Mouse (Mus musculus) G1E-ER4 (cell line): ENCODE results near the gene Dhdds. TPM values are rescaled to one million over a fixed set of nuclear protein-coding genes. Genes with fewer than 3 reads are reported as not detected.

Source experiments
- GATA1 ChIP-seq: IDR thresholded peaks from one replicate; pipeline ENCODE4 v1.8.0; 2012; ENCODE audit warnings: low read length, inconsistent platforms
- polyA plus RNA-seq: library from polyadenylated mRNA; stranded (reverse); fragments of >175 nt; gene quantifications from 2 replicates; pipeline ENCODE4 v1.2.3, GENCODE M21; 2012

Dhdds gene
- polyA plus RNA-seq, 1 experiment: 27.2 TPM

DNA sequence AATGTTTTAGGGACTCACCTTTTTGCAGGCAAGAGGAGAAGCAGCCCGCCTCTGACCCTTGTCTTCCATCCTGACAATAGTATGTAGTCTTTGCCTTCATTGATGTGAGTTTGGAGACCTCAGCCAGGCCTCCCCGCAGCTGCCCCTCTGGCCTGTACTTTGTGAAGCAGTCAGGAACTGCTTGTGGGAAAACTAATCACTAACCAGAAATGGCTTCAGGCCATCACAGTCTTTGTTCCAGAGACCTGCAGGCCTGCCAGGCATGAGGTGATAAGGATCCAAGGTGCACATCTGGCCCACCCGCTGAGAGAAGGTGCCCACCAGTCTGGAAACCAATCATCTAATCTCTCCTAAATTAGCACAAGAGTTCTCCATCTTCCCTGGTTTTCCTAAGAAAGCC is 68.9 kb downstream of the Dhdds start:
- TF ChIP-seq GATA1: no peak

DNA sequence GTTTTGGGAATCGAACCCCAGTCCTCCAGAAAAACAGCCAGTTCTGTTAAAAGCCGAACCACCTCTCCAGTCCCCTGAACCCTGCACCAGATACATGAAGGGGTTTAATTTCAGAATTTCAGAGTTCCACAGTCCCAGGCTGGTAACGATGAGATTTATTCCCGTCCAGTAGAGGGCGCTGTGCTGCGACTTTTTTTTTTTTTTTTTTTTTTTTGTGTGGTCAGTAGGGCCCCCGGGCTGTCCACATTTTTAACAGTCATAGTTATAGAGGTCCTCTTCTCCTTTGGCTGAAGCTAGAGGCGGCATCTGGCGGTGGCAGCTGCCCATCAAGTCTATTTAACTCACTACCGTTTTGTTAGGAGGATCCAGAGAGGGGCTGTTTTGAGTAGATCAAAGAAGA is 69.4 kb downstream of the Dhdds start:
- no peak for TF ChIP-seq GATA1

DNA sequence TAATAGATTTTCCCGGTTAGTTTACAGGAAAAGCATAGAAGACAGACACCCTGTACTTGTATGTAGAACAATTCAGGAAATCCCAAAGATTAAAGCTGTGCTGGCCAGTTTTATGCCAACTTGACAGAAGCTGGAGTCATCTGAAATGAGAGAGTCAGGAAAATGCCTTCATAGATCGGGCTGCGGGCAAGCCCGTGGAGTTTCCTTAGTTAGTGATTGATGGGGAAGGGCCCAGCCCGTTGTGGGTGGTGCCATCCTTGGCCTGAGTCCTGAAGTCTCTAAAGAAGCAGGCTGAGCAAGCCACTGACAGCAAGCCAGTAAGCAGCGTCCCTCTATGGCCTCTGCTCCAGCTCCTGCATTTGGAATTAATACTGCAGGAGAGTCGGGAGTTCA is 71.4 kb downstream of the Dhdds start:
- TF ChIP-seq GATA1: no peak

DNA sequence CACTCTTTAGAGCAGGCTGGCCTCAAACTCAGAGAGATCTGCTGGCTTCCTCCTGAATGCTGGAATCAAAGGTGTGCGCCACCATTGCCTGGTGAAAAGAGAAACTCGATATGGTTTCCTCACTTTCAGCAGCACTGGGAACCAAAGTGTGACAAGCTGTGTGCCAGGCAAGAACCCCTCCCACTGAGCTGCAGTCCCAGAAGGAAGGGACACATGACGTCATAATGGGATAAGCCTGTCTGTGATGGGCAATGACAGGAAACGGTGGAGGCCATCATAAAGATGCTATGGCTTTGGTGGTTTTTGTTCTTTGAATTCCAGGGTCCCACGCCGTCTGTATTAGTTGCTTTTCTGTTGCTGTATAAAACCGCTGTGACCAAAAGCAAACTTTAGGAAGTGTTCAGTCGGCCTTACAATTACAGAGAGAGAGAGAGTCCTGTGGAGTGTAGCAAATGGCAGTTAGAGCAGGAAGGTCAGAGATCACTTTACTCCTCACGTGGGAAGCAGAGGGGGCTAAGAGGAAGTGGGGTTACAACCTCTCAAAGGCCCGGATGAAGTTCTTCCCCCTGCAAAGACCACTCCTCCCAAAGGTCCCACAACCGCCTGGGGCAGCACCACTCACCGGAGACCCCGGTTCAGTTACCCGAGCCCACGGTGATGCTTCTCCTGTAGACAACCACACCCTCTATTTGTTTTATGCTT is 72.0 kb downstream of the Dhdds start:
- no peak for TF ChIP-seq GATA1

DNA sequence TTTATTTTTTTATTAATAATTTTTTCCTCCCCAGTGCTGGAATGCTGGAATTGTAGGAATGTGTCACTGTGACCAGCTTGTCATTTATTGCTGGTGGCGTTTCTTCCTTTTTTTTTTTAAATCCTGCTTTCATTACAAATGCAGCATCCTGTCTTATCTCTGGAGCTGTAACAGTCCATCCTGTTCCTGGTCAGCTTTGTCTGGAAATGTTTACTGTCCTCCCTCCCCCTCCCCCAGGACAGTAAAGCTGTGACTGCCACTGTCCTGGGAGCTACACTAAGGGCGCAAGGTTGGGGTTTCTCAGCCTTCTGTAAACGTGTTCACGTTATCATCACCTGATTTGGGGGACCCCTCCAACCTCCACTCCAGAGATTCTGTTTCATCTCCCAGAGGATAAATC is 75.5 kb downstream of the Dhdds start:
- no peak for TF ChIP-seq GATA1

DNA sequence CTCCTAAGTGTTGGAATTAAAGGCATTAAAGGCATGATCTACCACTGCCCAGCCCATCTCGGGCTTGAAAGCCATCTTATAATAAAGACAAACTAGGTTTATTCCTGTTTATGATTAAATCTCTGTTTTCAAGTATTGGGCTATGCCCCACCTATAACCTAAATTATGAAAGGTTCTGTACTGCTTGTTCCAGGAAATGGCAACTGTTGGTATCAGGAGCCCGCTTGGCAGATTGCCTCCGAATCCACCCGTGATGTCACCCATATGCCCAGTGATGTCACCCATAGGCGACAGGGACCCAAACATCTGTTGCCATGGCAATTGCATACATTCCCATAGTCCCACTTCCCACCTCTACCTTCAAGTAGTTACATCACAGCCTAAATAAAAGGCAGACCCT is 77.0 kb downstream of the Dhdds start:
- no peak for TF ChIP-seq GATA1

Other genes with a start within 250 kb of the Dhdds start
- 109 and 180 TPM in 2 replicates for gene Arid1a, start 244.1 kb downstream of the Dhdds start, polyA plus RNA-seq
- gene Rps6ka1, start 113.1 kb downstream of the Dhdds start, polyA plus RNA-seq: 2.4 and 3.7 TPM in 2 replicates
- gene Hmgn2, start 32.3 kb downstream of the Dhdds start, polyA plus RNA-seq: 641 and 793 TPM in 2 replicates
- not detected in 2 replicates for gene Lin28a, start 17.9 kb upstream of the Dhdds start, polyA plus RNA-seq
- gene Zfp683, start 52.9 kb upstream of the Dhdds start, polyA plus RNA-seq: not detected in 2 replicates
- 0.13 TPM in 2 replicates for gene Crybg2, start 59.9 kb upstream of the Dhdds start, polyA plus RNA-seq
- 0.18 TPM in 1 of 2 replicates, not detected in the other for gene Cd52, start 94.2 kb upstream of the Dhdds start, polyA plus RNA-seq
- 6.2 and 11.1 TPM in 2 replicates for gene Ubxn11, start 101.7 kb upstream of the Dhdds start, polyA plus RNA-seq
- 86.9 and 168 TPM in 2 replicates for gene Sh3bgrl3, start 127.9 kb upstream of the Dhdds start, polyA plus RNA-seq
- 35.7 and 85.6 TPM in 2 replicates for gene Cep85, start 186.2 kb upstream of the Dhdds start, polyA plus RNA-seq
- not detected in 2 replicates for gene Gm7534, start 202.1 kb upstream of the Dhdds start, polyA plus RNA-seq
- gene Catsper4, start 226.5 kb upstream of the Dhdds start, polyA plus RNA-seq: not detected in 2 replicates
- not detected in 2 replicates for gene Cnksr1, start 237.5 kb upstream of the Dhdds start, polyA plus RNA-seq
- 0.05 TPM in 1 of 2 replicates, not detected in the other for gene E130218I03Rik, start 242.7 kb upstream of the Dhdds start, polyA plus RNA-seq
- gene Zfp593, start 244.7 kb upstream of the Dhdds start, polyA plus RNA-seq: 58.7 and 64.4 TPM in 2 replicates
- not detected in 2 replicates for gene Gm30191, start 246.0 kb upstream of the Dhdds start, polyA plus RNA-seq